Mouse (Mus musculus) limb, embryonic 11.5 days (tissue): Measurements from ENCODE around the gene Kdm1a. TPM values are rescaled to one million over a fixed set of nuclear protein-coding genes. Genes with fewer than 3 reads are reported as not detected.

Experiments used
- ATAC-seq: fragments of 200-750 bp; cut with Nextera tagmentation; 2 replicates; pipeline ENCODE4 v1.8.0; 2017; ENCODE audit warnings: low read depth; ENCODE audit not compliant: insufficient number of reproducible peaks, low FRiP score, low TSS enrichment
- DNase-seq: peaks from one replicate; pipeline ENCODE4 v3.0.0-alpha.2; 2015; ENCODE audit warnings: low spot score
- H3K27ac ChIP-seq: fragments of 300-500 bp; sonication (generic); replicated peaks from 2 replicates; pipeline ENCODE4 v1.5.1; 2014; ENCODE audit warnings: low read depth, mild to moderate bottlenecking, low read length
- H3K27me3 ChIP-seq: fragments of 300-500 bp; sonication (generic); 2 replicates; pipeline ENCODE4 v1.6.1; 2014; ENCODE audit warnings: mild to moderate bottlenecking, low read length, mixed read lengths; ENCODE audit not compliant: control insufficient read depth, insufficient read depth
- H3K36me3 ChIP-seq: fragments of 300-500 bp; sonication (generic); 2 replicates; pipeline ENCODE4 v1.6.1; 2014; ENCODE audit warnings: mild to moderate bottlenecking, low read length, moderate library complexity, mixed read lengths; ENCODE audit not compliant: control insufficient read depth, insufficient read depth
- H3K4me1 ChIP-seq: fragments of 300-500 bp; sonication (generic); 2 replicates; pipeline ENCODE4 v1.6.1; 2014; ENCODE audit warnings: low read length, mixed read lengths; ENCODE audit not compliant: control insufficient read depth, insufficient read depth
- H3K4me2 ChIP-seq: fragments of 300-500 bp; sonication (generic); 2 replicates; pipeline ENCODE4 v1.6.1; 2014; ENCODE audit warnings: low read depth, mild to moderate bottlenecking, moderate library complexity; ENCODE audit not compliant: severe bottlenecking
- H3K4me3 ChIP-seq: fragments of 300-500 bp; sonication (generic); 2 replicates; pipeline ENCODE4 v1.5.1; 2014; ENCODE audit warnings: low read depth, low read length
- H3K9ac ChIP-seq: fragments of 300-500 bp; sonication (generic); 2 replicates; pipeline ENCODE4 v1.6.1; 2014; ENCODE audit warnings: mild to moderate bottlenecking, low read length
- H3K9me3 ChIP-seq: fragments of 300-500 bp; sonication (generic); 2 replicates; pipeline ENCODE4 v1.6.1; 2016; ENCODE audit warnings: low read length; ENCODE audit not compliant: control insufficient read depth
- WGBS: fragments of 180-500 bp; shearing (Covaris S2); extraction: QIAGEN DNeasy Blood & Tissue Kit; methylation state at CpG from one replicate; pipeline ENCODE4 v1.1.7; 2014; 5-methylcytosine and 5-hydroxymethylcytosine counted together
- polyA plus RNA-seq: library from polyadenylated mRNA; unstranded; fragments of >200 nt; fragmentation: Nextera tagmentation; extraction: Ambion mirVana; gene quantifications from 2 replicates; pipeline ENCODE4 v1.2.1, GENCODE M21; 2014

Kdm1a gene
- polyA plus RNA-seq, 1 experiment from 2014 or later: 75.3 TPM

- H3K4me2 ChIP-seq: no peak overlapping the region
- DNase-seq (no peak), ATAC-seq (no peak)
- no peaks in the 10 kb centered on the region for H3K36me3 ChIP-seq
- no peak overlapping the region for H3K4me3 ChIP-seq
- H3K27me3 ChIP-seq: no peaks in the 10 kb centered on the region
- no peaks in the 10 kb centered on the region for H3K9me3 ChIP-seq
- H3K27ac ChIP-seq: no peak overlapping the region
- peaks cover 5% of the 10 kb centered on the region; the same call in 1 of the 2 replicates for H3K4me1 ChIP-seq
- H3K9ac ChIP-seq: no peak overlapping the region
- WGBS: 92% methylated on average over 7 of the region's 7 CpGs
Observed at GRCm38 (mm10) chr4:136598268-136598876, 4.2 kb downstream of the Kdm1a start.

DNA sequence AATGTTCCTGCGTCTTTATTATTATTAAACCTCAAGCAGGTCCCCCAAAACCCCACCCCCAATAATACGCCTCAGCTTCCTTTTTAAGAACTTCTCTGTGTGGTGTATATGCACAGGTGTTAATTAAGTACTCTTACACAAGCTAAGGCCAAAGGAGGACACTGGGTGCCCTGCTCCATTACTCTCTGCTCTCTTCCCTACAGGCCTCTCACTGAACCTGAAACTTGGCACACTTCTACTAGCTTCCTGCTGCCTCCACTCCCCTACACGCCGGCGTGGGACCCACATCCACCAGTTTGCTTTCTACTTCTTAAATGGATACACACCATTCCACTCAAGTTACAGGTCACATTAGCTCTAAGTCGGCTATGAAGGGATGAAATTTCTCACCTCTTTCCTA is 7.3 kb downstream of the Kdm1a start:
- no peak for ATAC-seq
- WGBS: 91% methylated on average over 6 of the region's 6 CpGs
- Histone ChIP-seq H3K36me3 (no peaks in the 10 kb centered on the region), H3K27me3 (no peaks in the 10 kb centered on the region), H3K4me1 (no peaks in the 10 kb centered on the region), H3K9me3 (no peaks in the 10 kb centered on the region), H3K4me2 (no peak overlapping the region), H3K9ac (no peak overlapping the region), H3K4me3 (no peak overlapping the region), H3K27ac (no peak overlapping the region)
- DNase-seq: no peak

DNA sequence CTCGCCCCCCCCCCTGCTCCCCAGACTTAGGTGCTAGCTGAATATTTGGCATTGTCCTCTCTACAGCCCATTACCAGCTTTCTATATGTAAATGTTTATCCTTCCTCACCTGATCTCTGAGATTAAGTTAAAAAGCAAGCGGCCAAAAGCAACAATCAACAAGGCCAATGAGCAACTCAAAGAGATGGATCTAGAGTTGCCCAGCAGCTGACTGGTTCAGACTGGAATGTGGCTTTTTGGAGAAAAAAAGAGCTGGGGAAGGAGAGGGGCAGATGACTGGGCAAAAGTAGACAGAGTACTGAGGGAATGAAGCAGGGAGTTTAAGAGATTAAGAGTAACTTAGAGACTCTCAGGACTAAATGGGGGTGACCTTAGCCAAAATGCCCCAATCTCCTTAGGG is 8.5 kb downstream of the Kdm1a start:
- Histone ChIP-seq H3K9ac (no peak overlapping the region), H3K27me3 (no peaks in the 10 kb centered on the region), H3K9me3 (no peaks in the 10 kb centered on the region), H3K27ac (no peak overlapping the region), H3K4me2 (no peak overlapping the region), H3K36me3 (no peaks in the 10 kb centered on the region), H3K4me3 (no peak overlapping the region), H3K4me1 (no peaks in the 10 kb centered on the region)
- DNase-seq: no peak
- WGBS: 88% methylated on average over 2 of the region's 2 CpGs
- ATAC-seq: no peak

DNA sequence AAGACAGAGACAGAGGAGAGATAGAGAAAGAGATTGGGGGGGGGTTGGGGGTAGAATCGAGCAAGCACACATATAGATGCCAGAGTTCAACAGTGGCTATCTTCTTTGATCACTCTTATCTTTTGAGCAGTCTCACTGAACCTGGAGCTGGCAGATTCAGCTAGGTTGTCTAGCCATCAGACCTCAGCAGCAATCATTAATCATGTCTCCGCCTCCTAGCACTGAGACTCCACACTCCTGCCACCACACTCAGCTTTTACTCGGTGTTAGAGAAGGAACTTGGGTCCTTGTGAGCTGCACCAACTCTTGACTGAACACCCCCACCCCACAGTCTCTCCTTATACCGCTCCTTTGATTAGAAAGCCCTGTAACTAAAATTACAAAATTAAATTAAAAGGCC is 10.4 kb downstream of the Kdm1a start:
- H3K9ac ChIP-seq: no peak overlapping the region
- no peaks in the 10 kb centered on the region for H3K9me3 ChIP-seq
- H3K4me3 ChIP-seq: no peak overlapping the region
- no peak for DNase-seq
- H3K36me3 ChIP-seq: no peaks in the 10 kb centered on the region
- H3K27me3 ChIP-seq: no peaks in the 10 kb centered on the region
- no peak overlapping the region for H3K27ac ChIP-seq
- 55% methylated on average over 4 of the region's 4 CpGs for WGBS
- ATAC-seq: no peak
- H3K4me2 ChIP-seq: no peak overlapping the region
- no peaks in the 10 kb centered on the region for H3K4me1 ChIP-seq

DNA sequence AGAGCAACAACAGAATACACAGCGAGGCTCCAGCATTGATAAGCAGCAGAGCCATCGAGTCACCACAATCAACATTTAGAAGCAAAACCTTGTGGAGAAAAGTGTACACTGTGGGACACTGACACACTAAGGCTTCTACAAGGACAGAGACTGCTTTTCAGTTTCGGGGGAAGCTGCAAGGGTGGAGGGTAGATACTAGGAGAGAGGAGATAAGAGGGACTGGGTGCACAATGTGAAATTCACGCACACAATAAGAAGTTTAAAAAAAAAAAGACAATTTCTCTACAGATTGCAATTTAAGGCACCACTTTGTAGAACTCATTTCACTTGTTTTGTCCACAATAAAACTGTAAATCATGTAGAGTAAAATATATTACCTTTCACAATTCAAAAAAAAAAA is 14.5 kb downstream of the Kdm1a start:
- 92% methylated on average over 4 of the region's 4 CpGs for WGBS
- Histone ChIP-seq H3K27me3 (no peaks in the 10 kb centered on the region), H3K9ac (no peak overlapping the region), H3K4me2 (no peak overlapping the region), H3K4me3 (no peak overlapping the region), H3K27ac (no peak overlapping the region), H3K9me3 (no peaks in the 10 kb centered on the region), H3K36me3 (no peaks in the 10 kb centered on the region), H3K4me1 (no peaks in the 10 kb centered on the region)
- ATAC-seq: no peak
- no peak for DNase-seq

- ATAC-seq: no peak
- no peak overlapping the region for H3K27ac ChIP-seq
- DNase-seq: no peak
- no peaks in the 10 kb centered on the region for H3K27me3 ChIP-seq
- no peak overlapping the region for H3K4me3 ChIP-seq
- no peak overlapping the region for H3K4me2 ChIP-seq
- H3K4me1 ChIP-seq: no peaks in the 10 kb centered on the region
- 83% methylated on average over 4 of the region's 4 CpGs for WGBS
- H3K36me3 ChIP-seq: no peaks in the 10 kb centered on the region
- no peaks in the 10 kb centered on the region for H3K9me3 ChIP-seq
- no peak overlapping the region for H3K9ac ChIP-seq
Observed at GRCm38 (mm10) chr4:136587221-136587827, 15.2 kb downstream of the Kdm1a start.

GRCm38 (mm10) chr4:136581885-136582284 is 20.6 kb downstream of the Kdm1a start:
- DNase-seq (no peak), ATAC-seq (no peak)
- Histone ChIP-seq H3K4me2 (no peak overlapping the region), H3K9ac (no peak overlapping the region), H3K36me3 (no peaks in the 10 kb centered on the region; the same call in 1 of the 2 replicates), H3K4me1 (no peaks in the 10 kb centered on the region), H3K27ac (no peak overlapping the region), H3K4me3 (no peak overlapping the region), H3K9me3 (no peaks in the 10 kb centered on the region), H3K27me3 (no peaks in the 10 kb centered on the region)
- 91% methylated on average over 3 of the region's 3 CpGs for WGBS

DNA sequence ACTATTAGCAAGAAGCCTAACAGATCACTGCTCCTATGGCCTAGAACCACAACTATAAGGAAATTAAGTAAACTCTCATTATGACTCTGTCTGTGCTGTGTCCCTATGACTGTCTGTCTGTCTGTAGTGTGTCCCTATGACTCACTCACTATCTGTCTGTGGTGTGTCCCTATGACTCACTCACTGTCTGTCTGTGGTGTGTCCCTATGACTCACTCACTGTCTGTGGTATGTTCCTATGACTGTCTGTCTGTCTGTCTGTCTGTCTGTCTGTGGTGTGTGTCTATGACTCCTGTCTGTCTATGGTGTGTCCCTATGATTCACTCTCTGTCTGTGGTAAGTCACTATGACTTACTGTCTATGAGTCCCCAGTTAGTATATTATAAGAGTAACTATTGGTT is 32.5 kb downstream of the Kdm1a start:
- Histone ChIP-seq H3K9ac (no peak overlapping the region), H3K36me3 (peaks cover 7% of the 10 kb centered on the region; the same call in 1 of the 2 replicates), H3K9me3 (no peaks in the 10 kb centered on the region), H3K27ac (no peak overlapping the region), H3K4me2 (no peak overlapping the region), H3K4me1 (no peaks in the 10 kb centered on the region), H3K4me3 (no peak overlapping the region), H3K27me3 (no peaks in the 10 kb centered on the region)
- DNase-seq (no peak), ATAC-seq (no peak)

DNA sequence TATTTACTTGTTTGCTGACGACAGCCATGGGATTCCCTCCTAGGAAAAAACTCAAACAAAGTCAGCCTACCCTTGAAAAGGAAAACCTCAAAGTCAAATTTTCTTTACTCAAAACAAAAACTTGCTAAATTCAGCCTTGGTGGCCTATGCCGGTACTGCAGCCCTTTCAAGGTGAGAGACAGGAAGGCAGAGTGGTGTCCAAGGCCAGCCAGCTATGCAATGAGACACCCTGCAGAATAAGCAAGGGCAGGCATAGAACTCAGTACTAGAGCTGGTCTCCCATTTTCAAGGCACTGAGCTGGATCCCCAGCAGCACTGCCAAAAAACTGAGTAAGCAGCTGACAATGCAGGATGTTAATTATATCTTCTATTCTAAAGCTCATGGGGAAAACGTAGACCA is 33.9 kb downstream of the Kdm1a start:
- Histone ChIP-seq H3K27ac (no peak overlapping the region), H3K4me3 (no peak overlapping the region), H3K4me2 (no peak overlapping the region), H3K36me3 (peaks cover 7% of the 10 kb centered on the region; the same call in 1 of the 2 replicates), H3K27me3 (no peaks in the 10 kb centered on the region), H3K9ac (no peak overlapping the region), H3K4me1 (no peaks in the 10 kb centered on the region), H3K9me3 (no peaks in the 10 kb centered on the region)
- 84% methylated on average over 3 of the region's 3 CpGs for WGBS
- ATAC-seq (no peak), DNase-seq (peak; percentile 32)
